Mouse (Mus musculus) activated CD4-positive, CD25-positive, alpha-beta regulatory T cell, adult 4 months (primary cell): ENCODE measurements around the gene Patz1. TPM values are rescaled to one million over a fixed set of nuclear protein-coding genes. Genes with fewer than 3 reads are reported as not detected.

Experiments used
- ATAC-seq: one replicate; pipeline ENCODE4 v1.8.0; 2017
- polyA plus RNA-seq, 2 experiments: library from polyadenylated mRNA; unstranded; fragments of 100-300 nt; shearing (Covaris generic); gene quantifications; one replicate each; pipeline ENCODE4 v1.2.1; 2017

Patz1 gene
- polyA plus RNA-seq, 2 experiments from 2014 or later: 13.3 to 15.6 TPM

- ATAC-seq: no peak
Measured at GRCm38 (mm10) chr11:3330991-3331750, 42.5 kb downstream of the Patz1 start.

GRCm38 (mm10) chr11:3331756-3332642 lies 43.3 kb downstream of the Patz1 start:
- peak; percentile 76 for ATAC-seq

GRCm38 (mm10) chr11:3333111-3333695 lies 44.5 kb downstream of the Patz1 start:
- ATAC-seq: no peak

GRCm38 (mm10) chr11:3334141-3334710 lies 45.6 kb downstream of the Patz1 start:
- ATAC-seq: no peak

GRCm38 (mm10) chr11:3334711-3335316 lies 46.1 kb downstream of the Patz1 start:
- ATAC-seq: no peak

GRCm38 (mm10) chr11:3335651-3336216 lies 47.1 kb downstream of the Patz1 start:
- peak; percentile 68 for ATAC-seq

- ATAC-seq: no peak
Measured at GRCm38 (mm10) chr11:3336602-3337001, 47.9 kb downstream of the Patz1 start.

- no peak for ATAC-seq
Measured at GRCm38 (mm10) chr11:3337173-3337955, 48.7 kb downstream of the Patz1 start.

- ATAC-seq: no peak
Measured at GRCm38 (mm10) chr11:3337961-3338360, 49.3 kb downstream of the Patz1 start.

- no peak for ATAC-seq
Measured at GRCm38 (mm10) chr11:3341476-3341875, 52.8 kb downstream of the Patz1 start.

GRCm38 (mm10) chr11:3344916-3345315 lies 56.2 kb downstream of the Patz1 start:
- ATAC-seq: peak; percentile 78

- ATAC-seq: no peak
Measured at GRCm38 (mm10) chr11:3346351-3346750, 57.7 kb downstream of the Patz1 start.

GRCm38 (mm10) chr11:3347091-3347834 lies 58.6 kb downstream of the Patz1 start:
- peak; percentile 47 for ATAC-seq

- no peak for ATAC-seq
Measured at GRCm38 (mm10) chr11:3347835-3348195, 59.1 kb downstream of the Patz1 start.

- no peak for ATAC-seq
Measured at GRCm38 (mm10) chr11:3348576-3349342, 60.1 kb downstream of the Patz1 start.

GRCm38 (mm10) chr11:3349343-3349695 lies 60.6 kb downstream of the Patz1 start:
- ATAC-seq: no peak

GRCm38 (mm10) chr11:3352131-3352530 lies 63.5 kb downstream of the Patz1 start:
- no peak for ATAC-seq

- ATAC-seq: no peak
Measured at GRCm38 (mm10) chr11:3352990-3353585, 64.4 kb downstream of the Patz1 start.
